Mouse (Mus musculus): Measurements from ENCODE around the gene Fkbp7. TPM values are rescaled to one million over a fixed set of nuclear protein-coding genes. Genes with fewer than 3 reads are reported as not detected.

Fkbp7 gene
- 14.1 and 16.8 TPM in 2 replicates for polyA plus RNA-seq (2015; fragmentation: Nextera tagmentation; extraction: Ambion mirVana)

DNA sequence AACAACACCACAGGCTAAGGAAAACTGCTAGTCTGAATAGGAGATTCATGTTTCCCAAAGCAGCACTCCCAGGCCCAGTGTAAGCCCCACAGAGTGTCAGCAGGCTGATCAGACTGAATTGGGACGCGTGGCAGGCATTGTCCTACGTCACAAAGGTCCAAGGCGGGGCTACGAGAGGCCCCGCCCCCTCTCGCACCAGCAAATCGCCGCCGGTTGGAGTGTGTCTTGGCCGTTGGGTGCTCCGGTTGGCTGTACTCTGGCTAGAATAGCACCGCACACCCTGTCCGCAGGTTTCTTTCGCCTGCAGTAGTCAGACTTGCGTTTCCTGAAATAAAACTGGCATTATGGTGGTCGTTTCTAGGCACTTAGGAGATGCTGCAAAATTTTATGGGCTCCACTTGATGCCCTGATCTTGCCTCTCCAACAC, at the start of gene Fkbp7:
Gene Fkbp7, minus strand, starts transcription at position 151 of the 427 bp plus-strand sequence.
- H3K9ac ChIP-seq: peak within 1 kb of the TSS; percentile 37
- H3K4me3 ChIP-seq: peak within 1 kb of the TSS; percentile 38
- peaks cover 42% of the 10 kb centered on the region for H3K4me1 ChIP-seq (replicated peaks)
- WGBS: under 1% methylated on average over 17 of the region's 17 CpGs
- H3K27ac ChIP-seq (replicated peaks): peak within 1 kb of the TSS; percentile 56
- H3K27me3 ChIP-seq: no peaks in the 10 kb centered on the region
- peak within 1 kb of the TSS; percentile 58 for H3K4me2 ChIP-seq
- no peaks in the 10 kb centered on the region for H3K9me3 ChIP-seq
- H3K36me3 ChIP-seq: no peaks in the 10 kb centered on the region
- peak; percentile 92 for ATAC-seq (ENCODE audit: low FRiP score, low read depth)

DNA sequence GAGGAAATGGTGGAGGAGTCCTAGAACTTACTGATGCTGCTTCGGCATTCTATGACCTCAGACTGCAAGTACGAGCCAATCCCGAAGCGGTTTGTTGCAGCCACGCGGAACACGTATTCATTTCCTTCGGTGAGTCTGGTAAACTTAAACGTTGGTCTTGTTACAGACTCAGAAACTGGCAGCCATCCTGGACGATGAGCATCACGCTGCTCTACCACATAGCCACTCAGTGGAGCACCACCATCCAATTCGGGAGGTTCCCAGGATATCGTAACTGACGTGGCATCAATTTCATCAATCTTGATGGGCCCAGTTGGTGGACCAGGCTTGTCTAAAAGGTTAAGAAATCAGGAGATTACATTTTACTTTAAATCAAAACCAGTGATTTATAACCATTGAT, 46.7 kb upstream of the Fkbp7 start:
- H3K9ac ChIP-seq: no peak overlapping the region
- H3K4me1 ChIP-seq (replicated peaks): no peaks in the 10 kb centered on the region
- no peak for ATAC-seq (ENCODE audit: low FRiP score, low read depth)
- peaks cover 75% of the 10 kb centered on the region for H3K36me3 ChIP-seq
- WGBS: 98% methylated on average over 14 of the region's 14 CpGs
- no peak overlapping the region for H3K4me3 ChIP-seq
- H3K27ac ChIP-seq (replicated peaks): no peak overlapping the region
- H3K9me3 ChIP-seq: peaks cover 35% of the 10 kb centered on the region
- no peak overlapping the region for H3K4me2 ChIP-seq
- H3K27me3 ChIP-seq: no peaks in the 10 kb centered on the region

DNA sequence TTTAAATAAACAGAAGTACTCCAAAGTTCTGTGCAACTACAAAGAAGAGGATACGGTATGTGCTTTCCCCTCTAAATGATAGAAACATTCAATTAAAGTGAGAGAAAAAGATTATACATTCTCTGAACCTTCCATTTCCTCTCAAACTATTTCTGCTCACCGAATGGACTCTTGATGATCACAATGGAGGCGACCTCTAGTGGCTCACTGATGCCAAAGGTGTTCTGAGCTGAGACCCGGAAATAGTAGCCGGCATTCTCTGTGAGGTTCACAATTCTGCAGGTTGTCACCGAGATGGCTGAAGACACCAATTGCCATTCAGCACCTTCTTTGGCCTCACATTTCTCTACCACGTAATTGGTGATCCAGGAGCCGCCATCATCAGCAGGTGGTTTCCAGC, 42.1 kb upstream of the Fkbp7 start:
- H3K27me3 ChIP-seq: no peaks in the 10 kb centered on the region
- H3K9me3 ChIP-seq: peaks cover 44% of the 10 kb centered on the region
- no peak for ATAC-seq (ENCODE audit: low FRiP score, low read depth)
- no peak overlapping the region for H3K9ac ChIP-seq
- H3K36me3 ChIP-seq: peaks cover 84% of the 10 kb centered on the region
- H3K4me3 ChIP-seq: no peak overlapping the region
- no peak overlapping the region for H3K27ac ChIP-seq (replicated peaks)
- H3K4me1 ChIP-seq (replicated peaks): no peaks in the 10 kb centered on the region
- WGBS: 80% methylated on average over 8 of the region's 8 CpGs
- no peak overlapping the region for H3K4me2 ChIP-seq

DNA sequence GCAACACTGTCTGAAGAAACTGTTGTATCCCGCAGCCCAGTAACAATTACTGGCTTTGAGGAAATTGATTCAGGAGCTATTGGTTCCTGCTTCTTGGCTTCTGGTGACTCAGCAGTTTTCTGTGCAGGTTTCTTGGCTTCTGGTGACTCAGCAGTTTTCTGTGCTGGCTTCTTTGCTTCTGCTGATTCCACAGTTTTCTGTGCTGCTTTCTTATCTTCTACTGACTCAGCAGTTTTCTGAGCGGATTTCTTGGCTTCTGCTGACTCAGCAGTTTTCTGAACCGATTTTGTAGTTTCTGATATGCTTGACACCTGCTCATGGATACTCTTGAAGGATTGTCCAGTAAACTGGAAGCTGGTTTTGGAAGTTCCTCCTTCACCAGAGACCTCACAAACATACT, 35.6 kb upstream of the Fkbp7 start:
- peaks cover 39% of the 10 kb centered on the region for H3K36me3 ChIP-seq
- peaks cover 22% of the 10 kb centered on the region for H3K9me3 ChIP-seq
- no peaks in the 10 kb centered on the region for H3K27me3 ChIP-seq
- WGBS: 91% methylated on average over 3 of the region's 3 CpGs
- no peak overlapping the region for H3K4me3 ChIP-seq
- no peak for ATAC-seq (ENCODE audit: low FRiP score, low read depth)
- no peak overlapping the region for H3K9ac ChIP-seq
- no peak overlapping the region for H3K4me2 ChIP-seq
- H3K27ac ChIP-seq (replicated peaks): no peak overlapping the region
- no peaks in the 10 kb centered on the region for H3K4me1 ChIP-seq (replicated peaks)

DNA sequence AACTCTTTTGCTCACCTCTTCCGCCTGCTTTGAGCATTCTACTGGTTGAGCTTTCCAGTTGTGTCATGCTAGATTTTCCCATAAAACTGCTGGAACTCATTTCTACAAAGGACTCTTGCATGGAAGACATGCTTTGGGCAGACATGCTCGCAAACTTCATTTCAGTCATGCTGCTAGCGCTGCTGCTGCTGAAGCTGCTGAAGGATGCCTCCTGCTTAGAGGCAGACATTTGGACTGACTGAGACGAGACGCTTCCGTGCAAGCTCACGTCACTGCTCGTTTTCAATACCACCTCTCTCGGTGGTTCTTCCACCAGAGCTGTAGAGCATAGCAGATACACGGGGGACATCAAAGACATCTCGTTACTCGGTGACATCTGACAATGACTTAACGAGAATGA, 32.7 kb upstream of the Fkbp7 start:
- WGBS: 80% methylated on average over 13 of the region's 13 CpGs
- H3K27me3 ChIP-seq: no peaks in the 10 kb centered on the region
- no peak overlapping the region for H3K4me2 ChIP-seq
- H3K9me3 ChIP-seq: peaks cover 11% of the 10 kb centered on the region
- ATAC-seq (ENCODE audit: low FRiP score, low read depth): no peak
- H3K4me3 ChIP-seq: no peak overlapping the region
- no peak overlapping the region for H3K27ac ChIP-seq (replicated peaks)
- H3K9ac ChIP-seq: no peak overlapping the region
- H3K4me1 ChIP-seq (replicated peaks): no peaks in the 10 kb centered on the region
- H3K36me3 ChIP-seq: peaks cover 18% of the 10 kb centered on the region

DNA sequence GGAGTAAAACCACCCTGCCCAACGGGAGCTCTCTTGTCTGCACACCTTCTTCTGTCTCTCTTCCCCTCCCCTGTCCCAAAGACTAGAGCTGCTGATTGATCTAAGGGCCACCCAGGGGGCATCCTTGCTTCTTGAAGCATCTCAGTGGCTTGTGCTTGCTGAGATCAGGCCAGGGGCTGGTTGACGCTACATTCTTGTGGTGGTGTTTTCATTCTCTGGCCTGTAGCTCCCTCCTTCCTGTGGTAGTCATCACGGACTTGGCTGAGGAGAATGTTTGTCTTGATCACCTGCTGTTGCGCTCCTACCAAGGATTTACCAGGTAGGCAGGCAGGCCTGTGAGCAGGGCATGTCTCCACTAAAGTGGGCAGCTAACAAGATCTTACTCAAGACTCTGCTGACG, 29.8 kb upstream of the Fkbp7 start:
- Histone ChIP-seq H3K27me3 (no peaks in the 10 kb centered on the region), H3K36me3 (peaks cover under 1% of the 10 kb centered on the region; the same call in 1 of the 2 replicates), H3K9ac (no peak overlapping the region), H3K4me3 (no peak overlapping the region), H3K4me2 (no peak overlapping the region), H3K27ac (replicated peaks) (no peak overlapping the region), H3K9me3 (no peaks in the 10 kb centered on the region), H3K4me1 (replicated peaks) (no peaks in the 10 kb centered on the region)
- no peak for ATAC-seq (ENCODE audit: low FRiP score, low read depth)
- WGBS: 83% methylated on average over 5 of the region's 5 CpGs

DNA sequence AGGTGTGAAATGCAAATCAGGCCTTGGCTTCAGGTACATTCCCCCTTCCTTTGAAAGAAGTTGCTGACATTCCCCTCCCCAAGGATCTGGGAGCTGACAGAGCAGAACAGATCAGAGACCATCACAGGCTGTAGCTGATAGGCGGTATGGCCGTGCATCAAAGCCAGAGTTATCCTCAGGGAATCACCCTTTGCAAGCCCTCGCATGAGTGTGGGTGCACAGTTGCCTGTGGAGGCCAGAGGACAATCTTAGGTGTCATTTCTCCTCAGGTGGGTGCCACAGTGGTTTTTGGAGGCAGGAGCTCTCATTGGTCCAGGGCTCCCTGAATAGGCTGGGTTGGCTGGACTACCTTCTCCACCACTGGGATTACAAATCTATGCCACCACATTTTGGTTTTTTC, 29.3 kb upstream of the Fkbp7 start:
- Histone ChIP-seq H3K36me3 (peaks cover 6% of the 10 kb centered on the region; the same call in 1 of the 2 replicates), H3K9ac (no peak overlapping the region), H3K27ac (replicated peaks) (no peak overlapping the region), H3K27me3 (no peaks in the 10 kb centered on the region), H3K4me2 (no peak overlapping the region), H3K9me3 (no peaks in the 10 kb centered on the region), H3K4me3 (no peak overlapping the region), H3K4me1 (replicated peaks) (no peaks in the 10 kb centered on the region)
- ATAC-seq (ENCODE audit: low FRiP score, low read depth): no peak
- 90% methylated on average over 3 of the region's 3 CpGs for whole genome bisulfite sequencing

DNA sequence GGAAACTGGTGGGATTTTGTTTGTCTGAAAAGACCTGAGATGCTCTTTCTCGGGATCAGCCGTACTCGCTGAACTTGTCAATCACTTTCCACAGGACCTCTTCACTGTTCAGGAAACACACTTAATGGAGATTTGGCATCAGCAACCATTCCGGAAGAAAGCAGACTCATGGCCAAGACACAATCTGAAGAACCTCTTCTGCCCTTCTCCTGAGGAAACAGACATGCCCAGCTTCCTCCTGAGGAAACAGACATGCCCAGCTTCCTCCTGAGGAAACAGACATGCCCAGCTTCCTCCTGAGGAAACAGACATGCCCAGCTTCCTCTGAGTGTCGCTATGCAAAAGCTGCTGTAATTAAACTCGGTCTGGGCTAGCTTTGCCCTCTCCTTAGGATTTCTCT, 22.4 kb upstream of the Fkbp7 start:
- H3K36me3 ChIP-seq: peaks cover 56% of the 10 kb centered on the region

DNA sequence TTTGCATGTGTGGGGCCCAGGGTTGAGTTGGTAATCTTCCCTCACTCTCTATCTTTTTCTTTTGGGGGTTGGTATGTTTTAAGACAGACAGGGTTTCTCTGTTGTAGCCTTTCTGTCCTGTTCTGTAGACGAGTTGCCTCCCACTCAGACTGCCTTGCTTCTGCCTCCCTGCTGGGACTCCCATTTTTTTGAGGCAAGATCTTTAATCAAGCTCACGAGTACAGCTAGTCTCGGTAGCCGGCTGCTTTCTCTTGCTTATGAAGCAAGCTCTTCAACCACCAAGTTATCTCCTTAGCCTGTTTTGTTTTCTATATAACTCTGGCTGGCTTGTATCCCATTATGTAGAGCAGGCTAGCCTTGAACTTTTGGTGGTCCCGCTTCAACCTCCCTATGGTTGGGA, 20.8 kb upstream of the Fkbp7 start:
- peaks cover 59% of the 10 kb centered on the region for H3K36me3 ChIP-seq
- WGBS: 77% methylated on average over 5 of the region's 5 CpGs

More for the DNA sequence above, 22.4 kb upstream of the Fkbp7 start:
- Histone ChIP-seq H3K9me3 (no peaks in the 10 kb centered on the region), H3K9ac (no peak overlapping the region), H3K4me1 (replicated peaks) (no peaks in the 10 kb centered on the region), H3K27me3 (no peaks in the 10 kb centered on the region), H3K27ac (replicated peaks) (no peak overlapping the region), H3K4me3 (no peak overlapping the region), H3K4me2 (no peak overlapping the region)
- 84% methylated on average over 6 of the region's 6 CpGs for WGBS
- no peak for ATAC-seq (ENCODE audit: low FRiP score, low read depth)

DNA sequence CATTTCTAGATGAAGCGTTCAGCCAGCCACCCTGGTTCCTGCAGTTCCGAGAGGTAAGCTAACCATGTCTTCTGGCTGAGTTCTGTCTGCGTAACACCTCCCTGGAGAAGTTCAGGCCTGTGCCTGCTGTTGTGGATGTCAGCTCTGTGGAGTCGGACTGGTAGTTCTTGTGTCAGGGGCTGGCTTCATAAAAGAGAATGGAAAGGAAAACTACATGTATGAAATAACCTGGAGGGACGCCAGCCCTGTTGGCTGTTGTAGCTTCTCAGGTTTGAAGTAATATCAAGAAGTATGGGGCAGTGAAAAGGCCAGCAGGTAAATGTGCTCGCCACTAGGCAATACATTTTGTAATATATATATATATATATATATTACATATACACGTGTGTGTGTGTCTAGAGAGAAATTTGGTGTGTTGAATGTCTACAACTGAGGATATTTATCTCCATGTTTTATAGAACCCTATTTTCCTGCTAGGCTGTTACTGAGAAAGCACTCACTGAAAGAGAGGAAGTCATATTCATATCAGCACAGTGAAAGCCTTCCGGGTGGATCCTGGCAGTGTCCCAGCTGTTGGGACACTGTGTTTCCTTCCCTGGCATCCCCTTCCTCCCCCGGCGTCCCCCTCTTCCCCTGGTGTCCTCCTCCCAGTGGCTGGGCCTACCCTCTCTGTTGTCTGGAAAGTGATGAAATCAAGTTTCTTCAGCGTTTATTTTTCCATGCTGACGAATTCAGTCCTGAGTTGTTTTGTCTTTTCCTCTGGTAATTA, 17.7 kb upstream of the Fkbp7 start:
- no peak overlapping the region for H3K27ac ChIP-seq (replicated peaks)
- no peak overlapping the region for H3K4me3 ChIP-seq
- no peak for ATAC-seq (ENCODE audit: low FRiP score, low read depth)
- 85% methylated on average over 12 of the region's 12 CpGs for WGBS
- H3K9me3 ChIP-seq: no peaks in the 10 kb centered on the region
- H3K9ac ChIP-seq: no peak overlapping the region
- no peaks in the 10 kb centered on the region for H3K27me3 ChIP-seq
- H3K4me2 ChIP-seq: no peak overlapping the region
- peaks cover 82% of the 10 kb centered on the region for H3K36me3 ChIP-seq
- H3K4me1 ChIP-seq (replicated peaks): no peaks in the 10 kb centered on the region

More for the DNA sequence above, 20.8 kb upstream of the Fkbp7 start:
- H3K9ac ChIP-seq: no peak overlapping the region
- no peak for ATAC-seq (ENCODE audit: low FRiP score, low read depth)
- H3K27me3 ChIP-seq: no peaks in the 10 kb centered on the region
- H3K4me3 ChIP-seq: no peak overlapping the region
- no peak overlapping the region for H3K4me2 ChIP-seq
- H3K9me3 ChIP-seq: no peaks in the 10 kb centered on the region
- H3K27ac ChIP-seq (replicated peaks): no peak overlapping the region
- H3K4me1 ChIP-seq (replicated peaks): no peaks in the 10 kb centered on the region

DNA sequence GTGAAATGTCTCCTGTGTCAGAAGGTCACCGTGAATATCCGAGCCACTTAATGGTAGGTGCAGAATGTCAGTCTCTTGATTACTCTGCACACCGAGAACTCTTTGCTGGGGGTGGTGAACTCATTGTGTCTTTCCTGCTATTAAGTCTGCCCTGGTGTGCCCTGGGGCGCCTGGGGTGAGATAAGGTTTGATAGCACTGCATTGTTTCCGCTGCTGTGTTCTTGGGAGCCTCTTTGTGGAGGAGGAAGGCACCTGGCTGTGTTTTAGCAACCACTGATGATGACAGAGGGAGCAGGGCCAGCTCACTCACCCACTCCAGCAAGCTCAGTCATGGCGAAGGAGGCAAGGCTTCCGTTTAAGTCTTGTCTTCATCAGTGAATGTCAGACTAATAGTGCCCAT, 15.2 kb upstream of the Fkbp7 start:
- ATAC-seq (ENCODE audit: low FRiP score, low read depth): no peak
- 72% methylated on average over 7 of the region's 7 CpGs for WGBS

DNA sequence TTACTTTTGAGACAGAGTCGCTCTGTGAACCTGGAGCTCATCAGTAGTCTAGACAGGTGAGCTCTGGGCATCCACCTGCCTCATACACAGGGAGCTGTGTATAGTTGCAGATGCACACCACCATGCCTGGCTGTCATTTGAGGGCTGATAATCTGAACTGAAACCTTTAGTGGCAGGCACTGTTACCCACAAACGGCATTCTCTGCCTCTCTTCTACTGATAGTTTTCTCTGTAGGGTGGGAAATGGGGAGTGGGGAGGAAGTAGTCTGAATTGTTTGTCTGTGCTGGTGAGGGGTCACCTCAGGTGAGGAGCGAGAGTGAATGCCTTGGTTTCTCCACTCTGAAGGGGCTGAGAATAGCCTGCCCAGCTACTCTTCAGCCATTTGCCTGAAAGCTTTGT, 14.7 kb upstream of the Fkbp7 start:
- no peak overlapping the region for H3K4me2 ChIP-seq
- no peaks in the 10 kb centered on the region for H3K27me3 ChIP-seq
- H3K36me3 ChIP-seq: peaks cover 82% of the 10 kb centered on the region
- no peak overlapping the region for H3K4me3 ChIP-seq
- 85% methylated on average over 3 of the region's 3 CpGs for WGBS
- no peaks in the 10 kb centered on the region for H3K4me1 ChIP-seq (replicated peaks)
- H3K9ac ChIP-seq: no peak overlapping the region
- no peaks in the 10 kb centered on the region for H3K9me3 ChIP-seq
- no peak for ATAC-seq (ENCODE audit: low FRiP score, low read depth)
- H3K27ac ChIP-seq (replicated peaks): no peak overlapping the region

More for the DNA sequence above, 15.2 kb upstream of the Fkbp7 start:
- H3K27me3 ChIP-seq: no peaks in the 10 kb centered on the region
- no peaks in the 10 kb centered on the region for H3K4me1 ChIP-seq (replicated peaks)
- no peak overlapping the region for H3K27ac ChIP-seq (replicated peaks)
- no peak overlapping the region for H3K9ac ChIP-seq
- no peak overlapping the region for H3K4me3 ChIP-seq
- no peak overlapping the region for H3K4me2 ChIP-seq
- peaks cover 82% of the 10 kb centered on the region for H3K36me3 ChIP-seq
- no peaks in the 10 kb centered on the region for H3K9me3 ChIP-seq

DNA sequence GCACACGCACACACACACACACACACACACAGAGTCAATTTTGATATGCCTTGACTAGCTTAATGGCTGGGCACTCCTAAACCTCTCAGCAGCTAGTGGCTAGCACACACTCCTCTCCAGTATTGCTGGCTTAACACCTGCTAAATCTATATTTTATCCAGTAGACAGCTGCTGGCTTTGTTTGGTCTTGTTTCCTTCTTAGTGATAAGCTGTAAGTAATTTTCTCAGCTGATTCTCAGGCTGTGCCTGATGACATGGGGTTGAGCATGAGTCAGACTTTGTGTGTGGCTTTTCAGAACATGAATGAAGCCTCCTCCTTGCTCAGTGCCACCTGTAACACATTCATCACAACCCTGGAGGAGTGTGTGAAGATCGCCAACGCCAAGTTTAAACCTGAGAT, 14.1 kb upstream of the Fkbp7 start:
- Histone ChIP-seq H3K9ac (no peak overlapping the region), H3K36me3 (peaks cover 83% of the 10 kb centered on the region), H3K9me3 (no peaks in the 10 kb centered on the region), H3K27me3 (no peaks in the 10 kb centered on the region), H3K4me3 (no peak overlapping the region), H3K4me2 (no peak overlapping the region), H3K4me1 (replicated peaks) (no peaks in the 10 kb centered on the region), H3K27ac (replicated peaks) (no peak overlapping the region)
- no peak for ATAC-seq (ENCODE audit: low FRiP score, low read depth)
- 94% methylated on average over 3 of the region's 3 CpGs for WGBS
